Mouse (Mus musculus) stomach, postnatal 0 days (tissue): ENCODE data around the gene Gm6096.

Experiments used
- CTCF ChIP-seq: IDR thresholded peaks from 2 replicates; pipeline ENCODE4 v1.5.1; 2016; ENCODE audit warnings: antibody characterized with exemption, low read depth, mild to moderate bottlenecking, moderate library complexity
- EP300 ChIP-seq: optimal IDR thresholded peaks from 2 replicates; pipeline ENCODE3; 2016; ENCODE audit warnings: antibody characterized with exemption

DNA sequence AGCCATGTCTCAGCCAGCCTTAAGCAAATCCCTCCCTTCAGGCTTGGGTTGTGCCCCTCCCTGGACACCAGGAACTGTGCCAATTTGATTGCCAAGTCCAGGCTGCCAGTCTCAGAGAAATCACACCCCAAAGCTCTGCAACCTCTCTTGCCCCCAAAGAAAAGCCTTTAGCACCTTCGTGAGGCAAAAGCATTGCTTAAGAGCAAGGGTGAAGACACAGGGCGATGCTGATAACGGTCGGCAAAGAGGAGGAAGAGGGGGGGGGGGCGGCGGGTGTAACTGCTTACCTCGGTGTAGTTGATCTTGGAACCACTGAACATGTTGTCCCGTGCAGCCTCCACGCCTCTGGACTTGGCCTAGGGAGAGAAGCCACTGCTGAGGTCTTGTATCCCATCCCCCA lies 22.2 kb upstream of the Gm6096 start:
- TF ChIP-seq EP300, result no peak
- no peak for TF ChIP-seq CTCF
